Mouse (Mus musculus): ENCODE measurements around the gene Cd47. TPM values are rescaled to one million over a fixed set of nuclear protein-coding genes. Genes with fewer than 3 reads are reported as not detected.

Cd47 gene
- polyA plus RNA-seq, 1 experiment from 2014 or later, result 80.5 TPM

- no peak for ATAC-seq (ENCODE audit: low FRiP score, low read depth)
- no peak overlapping the region for H3K27ac ChIP-seq
- H3K4me3 ChIP-seq, result no peak overlapping the region
- no peaks in the 10 kb centered on the region for H3K4me1 ChIP-seq
- whole genome bisulfite sequencing, result 95% methylated on average over 1 of the region's 1 CpGs
- no peaks in the 10 kb centered on the region for H3K27me3 ChIP-seq (replicated peaks)
- no peaks in the 10 kb centered on the region for H3K9me3 ChIP-seq
- no peak overlapping the region for H3K9ac ChIP-seq
- H3K36me3 ChIP-seq, result no peaks in the 10 kb centered on the region
- no peak overlapping the region for H3K4me2 ChIP-seq (replicated peaks)
Measured at GRCm38 (mm10) chr16:49773068-49773467, 27.3 kb upstream of the Cd47 start.

GRCm38 (mm10) chr16:49774059-49775001 is 26.0 kb upstream of the Cd47 start:
- Histone ChIP-seq H3K27me3 (replicated peaks) (no peaks in the 10 kb centered on the region), H3K9ac (no peak overlapping the region), H3K4me2 (replicated peaks) (no peak overlapping the region), H3K4me1 (no peaks in the 10 kb centered on the region), H3K27ac (no peak overlapping the region), H3K9me3 (no peaks in the 10 kb centered on the region), H3K36me3 (no peaks in the 10 kb centered on the region), H3K4me3 (no peak overlapping the region)
- WGBS, result 85% methylated on average over 18 of the region's 18 CpGs
- no peak for ATAC-seq (ENCODE audit: low FRiP score, low read depth)

GRCm38 (mm10) chr16:49775002-49775966 is 25.0 kb upstream of the Cd47 start:
- H3K27me3 ChIP-seq (replicated peaks), result no peaks in the 10 kb centered on the region
- H3K4me1 ChIP-seq, result no peaks in the 10 kb centered on the region
- no peak overlapping the region for H3K27ac ChIP-seq
- H3K9ac ChIP-seq, result no peak overlapping the region
- WGBS, result 89% methylated on average over 22 of the region's 22 CpGs
- H3K4me3 ChIP-seq, result no peak overlapping the region
- no peak for ATAC-seq (ENCODE audit: low FRiP score, low read depth)
- no peaks in the 10 kb centered on the region for H3K36me3 ChIP-seq
- H3K4me2 ChIP-seq (replicated peaks), result no peak overlapping the region
- no peaks in the 10 kb centered on the region for H3K9me3 ChIP-seq

GRCm38 (mm10) chr16:49776981-49777380 is 23.4 kb upstream of the Cd47 start:
- no peaks in the 10 kb centered on the region for H3K27me3 ChIP-seq (replicated peaks)
- WGBS, result 88% methylated on average over 7 of the region's 7 CpGs
- no peaks in the 10 kb centered on the region for H3K9me3 ChIP-seq
- no peaks in the 10 kb centered on the region for H3K36me3 ChIP-seq
- no peaks in the 10 kb centered on the region for H3K4me1 ChIP-seq
- no peak overlapping the region for H3K4me2 ChIP-seq (replicated peaks)
- H3K27ac ChIP-seq, result no peak overlapping the region
- no peak overlapping the region for H3K9ac ChIP-seq
- no peak overlapping the region for H3K4me3 ChIP-seq
- ATAC-seq (ENCODE audit: low FRiP score, low read depth), result no peak

- no peak overlapping the region for H3K27ac ChIP-seq
- H3K27me3 ChIP-seq (replicated peaks), result no peaks in the 10 kb centered on the region
- H3K36me3 ChIP-seq, result no peaks in the 10 kb centered on the region
- 88% methylated on average over 5 of the region's 5 CpGs for WGBS
- H3K9me3 ChIP-seq, result no peaks in the 10 kb centered on the region
- ATAC-seq (ENCODE audit: low FRiP score, low read depth), result no peak
- H3K9ac ChIP-seq, result no peak overlapping the region
- no peak overlapping the region for H3K4me3 ChIP-seq
- no peaks in the 10 kb centered on the region for H3K4me1 ChIP-seq
- H3K4me2 ChIP-seq (replicated peaks), result no peak overlapping the region
Measured at GRCm38 (mm10) chr16:49781556-49782156, 18.7 kb upstream of the Cd47 start.

GRCm38 (mm10) chr16:49783369-49783768 is 17.0 kb upstream of the Cd47 start:
- ATAC-seq (ENCODE audit: low FRiP score, low read depth), result no peak
- Histone ChIP-seq H3K4me2 (replicated peaks) (no peak overlapping the region), H3K4me3 (no peak overlapping the region), H3K9me3 (no peaks in the 10 kb centered on the region), H3K4me1 (no peaks in the 10 kb centered on the region), H3K9ac (no peak overlapping the region), H3K36me3 (no peaks in the 10 kb centered on the region), H3K27ac (no peak overlapping the region), H3K27me3 (replicated peaks) (no peaks in the 10 kb centered on the region)

GRCm38 (mm10) chr16:49786116-49786515 is 14.2 kb upstream of the Cd47 start:
- Histone ChIP-seq H3K27me3 (replicated peaks) (no peaks in the 10 kb centered on the region), H3K9me3 (no peaks in the 10 kb centered on the region), H3K4me1 (no peaks in the 10 kb centered on the region), H3K9ac (no peak overlapping the region), H3K4me3 (no peak overlapping the region), H3K4me2 (replicated peaks) (no peak overlapping the region), H3K36me3 (no peaks in the 10 kb centered on the region), H3K27ac (no peak overlapping the region)
- 90% methylated on average over 6 of the region's 6 CpGs for WGBS
- ATAC-seq (ENCODE audit: low FRiP score, low read depth), result no peak

- 93% methylated on average over 5 of the region's 5 CpGs for WGBS
Measured at GRCm38 (mm10) chr16:49787714-49788113, 12.6 kb upstream of the Cd47 start.

GRCm38 (mm10) chr16:49790575-49791465 is 9.5 kb upstream of the Cd47 start:
- 86% methylated on average over 9 of the region's 9 CpGs for WGBS
- H3K36me3 ChIP-seq, result no peaks in the 10 kb centered on the region
- no peaks in the 10 kb centered on the region for H3K27me3 ChIP-seq (replicated peaks)
- no peak overlapping the region for H3K4me2 ChIP-seq (replicated peaks)
- ATAC-seq (ENCODE audit: low FRiP score, low read depth), result no peak
- H3K27ac ChIP-seq, result no peak overlapping the region
- no peak overlapping the region for H3K4me3 ChIP-seq
- no peaks in the 10 kb centered on the region for H3K9me3 ChIP-seq
- H3K9ac ChIP-seq, result no peak overlapping the region
- H3K4me1 ChIP-seq, result no peaks in the 10 kb centered on the region

More at GRCm38 (mm10) chr16:49787714-49788113, 12.6 kb upstream of the Cd47 start:
- Histone ChIP-seq H3K4me1 (no peaks in the 10 kb centered on the region), H3K27me3 (replicated peaks) (no peaks in the 10 kb centered on the region), H3K36me3 (no peaks in the 10 kb centered on the region), H3K9me3 (no peaks in the 10 kb centered on the region), H3K27ac (no peak overlapping the region), H3K4me3 (no peak overlapping the region), H3K4me2 (replicated peaks) (no peak overlapping the region), H3K9ac (no peak overlapping the region)
- ATAC-seq (ENCODE audit: low FRiP score, low read depth), result no peak

- no peaks in the 10 kb centered on the region for H3K36me3 ChIP-seq
- H3K27ac ChIP-seq, result no peak overlapping the region
- ATAC-seq (ENCODE audit: low FRiP score, low read depth), result no peak
- no peaks in the 10 kb centered on the region for H3K9me3 ChIP-seq
- no peak overlapping the region for H3K4me3 ChIP-seq
- 89% methylated on average over 9 of the region's 9 CpGs for WGBS
- H3K4me1 ChIP-seq, result no peaks in the 10 kb centered on the region
- H3K9ac ChIP-seq, result no peak overlapping the region
- no peaks in the 10 kb centered on the region for H3K27me3 ChIP-seq (replicated peaks)
- no peak overlapping the region for H3K4me2 ChIP-seq (replicated peaks)
Measured at GRCm38 (mm10) chr16:49792446-49792878, 7.9 kb upstream of the Cd47 start.

GRCm38 (mm10) chr16:49793596-49793995 is 6.7 kb upstream of the Cd47 start:
- no peak for ATAC-seq (ENCODE audit: low FRiP score, low read depth)
- Histone ChIP-seq H3K4me2 (replicated peaks) (no peak overlapping the region), H3K9ac (no peak overlapping the region), H3K27me3 (replicated peaks) (no peaks in the 10 kb centered on the region), H3K4me3 (no peak overlapping the region), H3K9me3 (no peaks in the 10 kb centered on the region), H3K27ac (no peak overlapping the region), H3K4me1 (no peaks in the 10 kb centered on the region), H3K36me3 (no peaks in the 10 kb centered on the region)
- WGBS, result 93% methylated on average over 7 of the region's 9 CpGs

Measured in neural tube, embryonic 12.5 days (tissue).